Mouse (Mus musculus): ENCODE results near the gene Ccdc124.
"Not testable (repeated sequence)": the region's sequence is repeated elsewhere in the genome, so short reads cannot be mapped to it uniquely, and the experiment has no call there.

The Ccdc124 gene

DNA sequence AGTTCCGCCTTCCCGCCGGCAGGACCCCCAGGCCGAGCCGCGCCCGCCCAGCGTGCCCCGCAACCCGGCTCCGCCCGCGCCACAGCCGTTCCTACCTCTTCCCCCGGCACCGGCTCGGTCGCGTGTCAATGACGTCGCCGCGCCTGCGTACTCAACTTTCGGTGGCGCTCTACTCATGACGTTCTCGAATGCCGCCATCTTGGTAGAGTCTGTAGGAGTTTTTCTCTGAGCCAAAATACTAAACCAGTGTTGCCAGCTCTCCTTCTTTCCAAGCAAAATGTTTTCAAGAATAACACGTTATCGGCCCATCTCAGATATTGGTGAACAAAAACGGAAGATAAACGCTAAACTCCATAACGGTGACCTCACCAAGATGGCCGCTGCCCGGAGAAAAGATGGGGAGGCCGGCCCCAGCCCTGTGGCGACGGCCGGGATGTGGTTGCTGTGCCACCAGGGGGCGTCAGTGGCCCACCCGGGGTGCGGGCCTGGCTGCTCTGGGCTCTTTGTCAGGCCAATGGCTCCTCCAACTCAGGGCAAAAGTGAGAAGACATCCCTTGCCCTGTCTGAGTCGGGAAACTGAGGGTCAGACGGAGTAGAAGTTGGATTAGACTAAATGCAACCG, at the start of gene Ccdc124:
Gene Ccdc124, minus strand, starts transcription at position 572 of the 622 bp plus-strand sequence.
- DNase-seq: peak; percentile 92 to 93

DNA sequence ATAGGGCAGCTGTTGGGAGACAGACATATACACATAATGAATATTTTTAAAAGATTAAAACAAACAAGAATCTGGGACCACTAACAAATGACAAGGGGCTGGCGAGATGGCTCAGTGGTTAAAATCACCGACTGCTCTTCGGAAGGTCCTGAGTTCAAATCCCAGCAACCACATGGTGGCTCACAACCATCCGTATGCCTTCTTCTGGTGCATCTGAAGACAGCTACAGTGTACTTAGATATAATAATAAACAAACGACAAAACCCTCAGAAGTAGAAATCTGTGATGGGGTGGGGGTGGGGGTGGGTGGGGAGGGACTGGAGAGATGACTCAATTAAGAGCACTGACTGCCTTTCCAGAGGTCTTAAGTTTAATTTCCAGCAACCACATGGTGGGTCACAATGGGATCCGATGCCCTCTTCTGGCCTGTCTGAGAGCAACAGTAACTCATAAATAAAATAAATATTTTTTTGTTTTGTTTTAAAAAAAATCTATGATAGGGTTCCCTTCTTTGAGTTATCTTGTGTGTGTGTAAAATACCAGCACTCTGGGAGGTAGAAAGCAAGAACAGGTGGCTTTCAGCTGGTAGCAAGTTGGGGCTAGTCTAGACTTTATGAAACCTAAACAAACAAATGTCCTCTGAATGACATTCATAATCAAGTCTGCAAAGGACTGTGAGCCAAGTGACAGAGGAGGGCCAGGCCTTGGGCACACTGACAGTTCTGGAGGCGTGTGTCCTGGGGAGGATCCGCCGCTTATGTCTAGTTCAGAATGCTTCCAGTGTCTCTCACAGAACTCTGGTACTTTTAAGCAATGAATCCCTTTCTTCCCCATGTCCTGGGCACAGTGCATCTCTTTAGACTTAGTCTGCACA, 46.6 kb upstream of the Ccdc124 start:
- DNase-seq: no peak

DNA sequence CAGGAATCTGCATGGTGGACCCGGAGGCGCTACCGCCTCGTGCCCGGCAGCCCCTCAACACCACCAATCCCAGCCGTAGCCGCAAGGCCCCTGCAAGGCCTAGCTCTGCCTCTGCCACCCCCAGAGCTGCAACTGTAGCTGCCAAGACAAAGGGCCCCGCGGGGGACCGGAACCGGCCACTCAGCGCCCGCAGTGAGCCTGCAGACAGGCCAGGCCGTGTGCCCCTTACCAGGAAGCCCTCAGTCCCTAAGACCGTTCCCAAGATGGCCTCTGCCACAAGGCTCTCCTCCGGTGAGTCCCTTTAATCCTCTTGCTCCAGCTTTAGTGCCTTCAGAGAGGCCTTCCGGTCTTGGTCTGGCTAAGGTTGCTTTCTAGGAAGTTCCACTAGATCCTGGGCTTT, 41.0 kb upstream of the Ccdc124 start:
- DNase-seq: no peak

DNA sequence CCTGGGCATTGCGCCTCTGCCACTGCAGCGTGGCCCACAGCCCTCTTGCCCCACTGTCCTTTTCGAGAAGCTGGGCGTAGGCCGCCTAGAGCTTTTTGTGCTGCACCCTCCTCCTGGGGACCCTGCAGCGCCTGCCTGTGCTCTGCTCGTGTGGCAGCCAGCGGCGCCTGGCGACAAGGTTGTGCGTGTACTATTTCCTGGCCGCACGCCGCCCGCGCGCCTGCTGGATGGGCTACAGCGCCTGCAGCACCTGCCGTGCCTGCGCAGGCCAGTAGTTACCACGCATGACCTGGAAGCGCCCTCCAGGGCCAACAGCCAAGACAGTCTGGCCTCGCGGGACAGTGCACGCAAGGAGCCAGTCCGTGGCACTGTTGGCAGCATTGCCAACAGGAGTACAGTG, 39.8 kb upstream of the Ccdc124 start:
- no peak for DNase-seq

DNA sequence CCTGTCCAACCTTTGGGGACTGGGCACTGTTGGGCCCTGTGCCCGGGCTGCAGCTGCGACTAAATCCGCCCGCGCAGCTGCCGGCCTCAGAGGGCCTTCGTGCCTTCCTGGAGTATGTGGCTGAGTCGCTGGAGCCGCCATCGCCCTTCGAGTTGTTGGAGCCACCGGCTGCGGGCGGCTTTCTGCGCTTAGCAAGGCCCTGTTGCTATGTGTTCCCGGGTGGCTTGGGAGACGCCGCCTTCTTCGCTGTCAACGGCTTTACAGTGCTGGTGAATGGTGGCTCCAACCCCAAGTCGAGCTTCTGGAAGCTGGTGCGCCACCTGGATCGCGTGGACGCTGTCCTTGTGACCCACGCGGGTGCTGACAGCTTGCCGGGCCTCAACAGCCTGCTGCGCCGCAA, 39.2 kb upstream of the Ccdc124 start:
- no peak for DNase-seq

DNA sequence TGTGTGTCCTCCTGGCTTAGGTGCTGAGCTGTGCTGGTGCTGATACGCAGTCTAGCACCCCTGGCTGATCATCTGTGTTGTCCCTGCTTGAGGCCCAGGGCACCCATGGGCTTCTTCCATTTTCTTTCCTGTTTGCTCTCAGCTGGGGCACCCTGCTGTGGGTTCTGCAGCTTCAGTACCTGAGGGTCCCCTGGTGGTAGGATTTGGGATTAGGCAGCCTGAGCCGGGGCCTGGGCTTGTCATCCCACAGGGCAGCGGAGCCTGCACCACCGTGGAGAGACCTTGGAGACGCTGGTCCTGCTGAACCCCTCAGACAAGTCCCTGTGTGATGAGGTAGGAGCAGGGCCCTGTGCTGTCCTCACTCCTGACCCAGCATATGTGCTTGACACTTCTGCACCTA, 37.9 kb upstream of the Ccdc124 start:
- DNase-seq: no peak

DNA sequence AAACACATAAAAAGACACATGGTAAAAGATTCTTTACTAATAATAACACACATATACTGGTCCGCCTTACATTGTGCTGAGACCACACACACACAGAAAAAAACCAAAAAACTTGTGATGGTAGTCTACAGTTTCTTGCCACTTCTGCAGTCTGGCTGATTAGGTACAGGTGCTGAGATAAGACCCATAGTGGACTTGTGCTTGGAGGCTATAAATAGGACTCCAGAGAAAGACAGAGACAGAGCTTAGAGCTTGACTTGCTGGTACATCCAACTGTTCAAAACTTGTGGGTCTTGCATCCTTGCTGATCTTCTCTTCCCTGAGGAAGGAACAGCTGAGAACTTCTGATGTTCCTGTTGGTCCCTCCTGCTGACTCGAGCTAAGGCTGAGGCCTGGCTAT, 33.8 kb upstream of the Ccdc124 start:
- no peak for DNase-seq

DNA sequence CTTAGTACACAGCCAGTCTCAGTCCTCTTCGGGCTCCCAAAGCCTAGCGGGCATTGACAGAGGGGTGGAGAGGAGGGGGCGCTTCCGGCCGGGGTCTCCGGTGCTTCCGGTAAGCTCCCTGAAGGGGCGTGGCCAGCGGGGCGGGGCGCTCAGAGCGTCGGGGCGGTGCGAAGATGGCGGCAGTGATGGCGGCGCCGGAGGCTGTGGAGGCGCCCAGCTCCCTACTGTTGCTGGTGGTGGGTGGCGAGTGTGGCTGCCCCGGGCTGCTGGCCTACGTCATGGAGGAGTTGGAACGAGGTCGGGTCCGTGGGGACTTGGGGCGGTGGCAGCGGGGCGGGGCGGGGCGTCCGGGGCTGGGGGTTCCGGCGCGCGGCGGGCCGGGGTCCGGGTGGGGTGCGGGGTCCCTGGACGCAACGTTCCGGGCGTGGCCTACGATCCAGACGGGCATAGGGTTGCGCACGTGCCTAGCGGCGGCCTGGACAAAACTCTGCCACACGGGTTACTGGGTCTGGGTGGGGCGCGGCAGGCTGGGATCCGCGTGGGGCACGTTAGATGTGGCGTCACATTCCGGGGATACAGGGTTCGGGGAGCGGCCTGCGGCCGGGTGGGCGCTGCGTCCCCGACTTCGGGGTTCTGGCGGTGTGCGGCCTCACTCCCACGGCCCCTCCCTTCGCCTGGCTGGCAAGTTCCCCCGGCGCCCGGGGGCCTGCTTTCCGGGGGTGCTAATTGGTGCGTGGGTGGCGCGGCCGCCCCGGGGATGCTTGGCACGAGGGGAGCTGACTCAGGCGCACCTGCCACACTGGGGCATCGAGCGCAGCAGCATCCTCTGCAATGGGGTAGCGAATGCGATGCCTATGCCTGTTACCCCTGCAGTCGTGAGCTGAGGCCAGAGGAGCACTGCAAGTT, 32.3 kb upstream of the Ccdc124 start, which contains the start of gene Map1s:
Gene Map1s, plus strand, starts transcription at position 102 of the 906 bp plus-strand sequence.
- peak; percentile 90 to 91 for DNase-seq

DNA sequence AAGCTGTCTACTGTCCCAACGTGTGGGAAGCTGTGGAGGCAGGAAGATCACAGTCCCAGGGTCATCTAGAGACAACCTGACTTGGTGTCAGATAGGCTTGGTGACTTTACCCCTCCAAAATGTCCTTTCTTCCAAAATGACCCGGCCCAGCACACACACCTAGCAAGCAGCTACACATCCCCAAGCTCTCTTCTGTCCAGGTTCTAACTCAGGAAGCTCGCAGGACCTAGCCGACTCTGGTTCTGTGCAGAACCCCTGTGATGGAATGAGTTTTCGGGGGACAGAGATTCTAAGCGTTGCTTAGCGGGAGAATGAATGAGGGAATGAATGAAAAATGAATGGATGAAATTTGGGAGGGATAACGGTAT, 31.7 kb upstream of the Ccdc124 start:
- no peak for DNase-seq

DNA sequence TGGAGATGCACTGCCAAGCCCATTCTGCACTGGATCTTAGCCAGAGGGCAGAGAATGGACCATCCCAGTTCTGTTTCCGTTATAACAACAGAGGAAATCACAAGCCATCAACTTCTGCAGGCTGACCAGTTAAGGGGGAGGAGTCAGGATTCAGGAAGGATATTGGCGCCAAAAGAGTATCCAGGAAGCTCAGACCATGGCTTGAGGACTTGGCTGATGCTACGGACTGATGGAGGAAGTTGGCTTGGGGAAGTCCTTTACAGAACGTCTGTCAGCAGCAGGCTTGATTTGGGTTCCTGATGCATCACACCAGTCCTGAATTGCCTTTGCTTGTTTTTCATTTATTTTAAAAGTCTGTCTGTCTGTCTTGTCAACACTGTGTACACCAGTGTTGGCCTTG, 30.8 kb upstream of the Ccdc124 start:
- DNase-seq: no peak

DNA sequence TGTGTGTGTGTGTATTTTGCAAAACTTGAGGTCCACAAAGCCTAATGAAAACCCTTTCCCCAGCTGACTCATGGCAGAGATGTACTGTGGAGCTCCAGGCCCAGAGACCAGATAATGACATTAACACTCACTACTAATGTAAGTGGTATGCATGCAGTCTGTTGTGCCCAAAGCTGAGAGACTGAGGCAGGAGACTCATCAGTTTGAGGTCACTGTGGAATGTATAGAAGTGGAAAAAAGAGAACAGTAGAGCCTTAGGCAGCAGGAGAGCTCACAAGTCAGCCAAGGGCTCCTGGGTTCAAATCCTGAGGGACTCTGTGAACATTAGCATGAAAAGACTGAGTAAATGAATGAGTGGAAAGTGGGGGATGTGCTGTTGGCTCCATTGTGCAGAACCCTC, 29.8 kb upstream of the Ccdc124 start:
- DNase-seq: no peak

DNA sequence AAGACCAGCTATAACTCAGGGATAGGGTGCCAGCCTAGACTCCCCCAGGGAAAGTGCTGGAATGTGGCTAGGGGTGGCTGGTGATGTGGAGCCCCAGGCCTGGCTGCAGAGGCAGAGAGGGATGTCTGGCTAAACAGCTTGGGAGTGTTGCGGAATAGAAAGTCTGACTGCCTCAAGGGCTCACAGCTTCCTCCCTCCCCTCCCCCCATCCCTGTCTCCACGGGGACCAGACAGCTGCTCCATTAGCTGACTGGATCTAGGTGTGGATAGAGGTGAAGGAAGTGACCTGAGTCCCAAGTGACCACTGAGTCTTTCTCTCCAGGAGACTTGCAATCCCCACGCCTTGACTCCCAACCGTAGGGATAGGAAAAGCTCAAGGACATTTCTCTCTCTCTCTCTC, 29.4 kb upstream of the Ccdc124 start:
- DNase-seq: no peak

DNA sequence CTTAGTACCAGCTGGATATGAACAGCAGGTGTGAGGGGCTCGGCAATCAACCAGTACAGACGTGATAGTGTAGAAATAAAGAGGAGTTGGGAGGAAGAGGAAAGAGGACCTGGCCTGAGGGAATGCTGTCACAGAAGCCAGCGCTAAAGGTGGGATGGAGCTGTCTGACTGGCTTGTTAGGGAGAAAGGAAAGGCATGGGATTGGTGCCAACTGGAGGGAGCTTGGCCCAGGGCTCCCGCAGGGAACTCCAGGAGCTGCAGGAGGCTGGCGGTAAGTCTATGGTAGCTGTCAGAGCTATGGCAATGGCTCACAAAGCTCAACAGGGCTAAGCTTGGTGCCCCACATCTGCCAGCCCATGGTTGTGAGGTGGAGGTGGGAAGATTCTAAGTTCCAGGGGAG, 28.5 kb upstream of the Ccdc124 start:
- no peak for DNase-seq

DNA sequence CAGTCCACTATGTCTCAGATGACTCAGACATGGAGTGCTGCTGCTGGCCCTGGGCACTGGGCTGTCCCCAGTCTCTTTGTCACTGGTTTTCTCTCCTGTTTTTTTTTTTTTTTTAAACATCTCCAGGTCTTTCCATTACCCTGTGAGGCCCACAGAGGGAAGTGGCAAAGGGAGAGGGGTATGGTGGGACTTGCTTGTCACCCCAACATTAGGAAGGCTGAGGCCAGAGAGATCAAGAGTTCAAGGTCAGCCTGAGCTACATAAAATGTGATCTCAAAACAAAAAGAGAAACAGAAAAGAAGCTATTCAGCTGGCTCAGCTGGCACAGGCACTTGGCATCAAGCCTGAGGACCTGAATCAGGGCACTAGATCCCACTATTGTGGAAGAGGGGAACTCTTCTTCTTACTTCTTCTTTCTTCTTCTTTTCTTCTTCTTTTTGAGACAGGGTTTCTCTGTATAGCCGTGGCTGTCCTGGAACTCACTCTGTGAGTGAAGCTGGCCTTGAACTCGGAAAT, 27.2 kb upstream of the Ccdc124 start:
- DNase-seq: no peak

DNA sequence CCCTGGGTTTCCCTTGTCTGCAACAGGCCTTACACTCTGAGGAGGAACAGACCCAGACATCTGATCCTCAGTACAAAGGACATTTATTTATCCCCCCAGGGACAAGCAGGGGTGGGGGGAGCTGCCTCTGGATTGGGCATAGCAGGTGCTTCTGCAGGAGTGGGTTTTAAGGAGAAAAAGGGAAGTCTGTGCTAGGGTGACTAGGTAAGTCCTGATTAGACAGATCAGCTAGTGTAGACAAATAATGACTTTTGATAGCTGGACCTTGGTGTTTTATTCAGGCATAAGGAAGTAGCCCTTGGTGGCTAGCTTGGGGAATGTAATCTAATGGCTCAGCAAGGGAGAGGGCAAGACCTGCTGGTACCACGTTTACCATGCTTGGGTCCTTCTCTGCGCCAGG, 25.5 kb upstream of the Ccdc124 start:
- no peak for DNase-seq

DNA sequence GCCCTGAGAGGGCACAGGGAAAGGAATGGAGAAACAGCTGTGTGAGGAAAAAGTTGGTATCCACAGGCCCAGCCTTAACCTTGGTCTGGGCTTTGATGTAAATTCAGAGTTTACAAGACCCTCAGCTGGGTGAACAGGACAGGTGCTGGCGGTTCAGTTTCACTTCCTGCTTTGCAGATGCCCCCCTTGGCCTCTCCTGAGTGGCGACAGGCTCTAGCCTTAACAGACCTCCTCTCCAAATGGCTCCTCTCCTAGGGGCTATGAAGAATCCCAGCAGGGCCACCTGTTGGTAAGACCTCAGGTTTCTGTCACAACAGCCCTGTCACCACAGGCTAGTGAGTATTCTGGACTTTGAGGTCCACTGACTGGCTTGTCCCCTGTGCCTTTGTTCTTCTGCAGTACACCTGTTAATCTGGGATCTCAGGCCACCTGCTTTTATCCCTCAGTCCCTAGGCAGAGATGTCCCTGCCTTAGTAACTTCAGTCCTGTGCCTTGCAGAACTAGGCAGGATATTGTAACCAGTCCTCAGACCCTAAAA, 25.0 kb upstream of the Ccdc124 start:
- no peak for DNase-seq

DNA sequence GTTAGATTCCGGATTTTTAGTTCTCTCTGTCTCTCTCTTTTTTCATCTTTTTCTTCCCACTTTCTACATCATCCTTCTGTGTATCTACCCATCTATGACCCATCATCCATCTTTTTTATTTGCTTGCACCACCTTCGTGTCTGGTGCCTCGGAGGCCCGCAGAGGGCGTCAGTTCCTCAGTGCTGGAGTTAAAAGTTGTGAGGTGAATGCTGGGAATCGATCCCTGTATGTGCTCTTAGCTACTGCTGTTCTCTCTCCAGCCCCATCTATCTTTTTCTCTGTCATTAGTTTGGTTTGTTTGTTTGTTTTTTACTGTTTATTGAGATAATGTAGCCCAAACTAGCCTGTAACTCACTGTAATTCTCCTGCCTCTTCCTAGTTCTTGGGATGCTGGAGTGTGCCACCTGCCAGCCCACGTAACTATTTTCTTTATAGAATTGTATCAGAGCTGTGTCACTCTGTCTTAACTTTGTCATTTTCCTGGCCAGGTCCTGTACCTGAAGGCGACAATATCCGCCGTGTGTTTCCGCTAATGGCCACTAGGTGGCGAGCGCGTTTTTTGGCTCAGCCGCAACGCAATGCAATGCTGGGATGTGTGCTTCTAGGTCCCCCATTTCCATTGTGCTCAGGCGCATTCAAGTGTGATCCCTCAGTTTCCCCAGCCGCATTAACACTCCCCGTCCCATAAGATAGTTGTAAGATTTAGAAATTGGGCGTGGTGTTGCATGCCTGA, 24.1 kb upstream of the Ccdc124 start:
- peak; percentile 83 to 86 for DNase-seq

DNA sequence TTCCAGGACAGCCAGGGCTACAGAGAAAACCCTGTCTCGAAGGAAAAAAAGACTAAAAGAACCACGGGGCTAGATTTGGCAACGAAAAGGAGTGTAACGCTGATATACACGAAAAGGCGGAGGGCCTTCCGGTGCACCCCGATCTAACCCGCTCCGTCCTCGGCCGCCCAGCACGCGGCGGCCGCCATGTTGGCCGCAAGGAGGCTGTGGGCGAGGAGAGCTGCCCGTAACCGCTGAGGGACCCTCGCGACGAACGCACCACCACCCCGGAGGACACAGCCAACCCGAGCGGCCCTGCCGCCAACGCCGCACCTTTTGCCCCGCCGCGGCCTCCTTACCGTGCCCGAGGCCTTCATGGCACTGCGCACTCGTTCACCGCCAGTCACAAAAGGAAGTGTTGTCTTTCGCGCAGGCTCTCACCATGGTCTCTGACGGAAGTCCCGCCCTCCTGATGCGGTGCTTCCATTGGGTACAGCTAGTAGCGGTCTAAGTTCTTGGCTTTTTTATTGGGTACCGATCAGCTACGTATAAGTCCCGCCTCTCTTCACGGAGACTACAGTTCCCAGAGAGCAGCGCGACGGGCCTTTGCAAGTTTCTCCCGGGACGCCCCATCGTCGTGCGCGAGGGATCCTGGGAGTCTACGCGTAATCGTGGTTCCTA, 23.4 kb upstream of the Ccdc124 start, which contains the start of gene Rpl18a:
Gene Rpl18a, minus strand, starts transcription at position 392 of the 660 bp plus-strand sequence.
- peak; percentile 90 to 95 for DNase-seq

DNA sequence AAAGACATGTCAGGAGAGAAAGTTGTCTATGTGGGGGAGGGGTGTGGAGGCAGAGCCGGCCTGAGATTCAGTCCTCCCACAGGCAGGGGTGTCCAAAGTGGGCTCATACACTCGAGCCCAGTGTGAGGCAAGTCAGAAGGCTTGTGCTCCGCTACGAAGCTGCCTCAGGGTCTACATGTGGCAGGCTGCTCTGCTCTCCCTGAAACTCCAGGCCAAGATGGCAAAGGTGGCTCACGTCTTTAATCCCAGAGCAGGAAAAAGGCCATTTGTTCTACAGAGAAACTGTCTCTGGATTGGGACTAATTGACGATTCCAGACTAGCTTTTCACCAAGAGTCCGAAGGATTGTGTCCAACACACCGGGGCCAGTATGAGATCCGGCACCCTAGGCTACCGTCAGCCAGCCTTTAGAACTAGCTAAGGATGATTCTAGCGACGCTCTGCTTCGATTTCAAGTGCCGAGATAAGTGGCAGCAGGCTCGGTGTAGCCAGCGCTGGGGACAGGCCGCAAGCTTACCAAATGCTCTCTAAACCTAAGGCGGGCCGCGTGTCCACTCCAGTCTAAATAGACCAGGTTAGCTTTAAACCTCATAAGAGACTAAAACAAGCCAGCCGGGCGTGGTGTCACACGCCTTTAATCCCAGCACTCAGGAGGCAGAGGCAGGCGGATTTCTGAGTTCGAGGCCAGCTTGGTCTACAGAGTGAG, 22.7 kb upstream of the Ccdc124 start:
- DNase-seq: no peak

DNA sequence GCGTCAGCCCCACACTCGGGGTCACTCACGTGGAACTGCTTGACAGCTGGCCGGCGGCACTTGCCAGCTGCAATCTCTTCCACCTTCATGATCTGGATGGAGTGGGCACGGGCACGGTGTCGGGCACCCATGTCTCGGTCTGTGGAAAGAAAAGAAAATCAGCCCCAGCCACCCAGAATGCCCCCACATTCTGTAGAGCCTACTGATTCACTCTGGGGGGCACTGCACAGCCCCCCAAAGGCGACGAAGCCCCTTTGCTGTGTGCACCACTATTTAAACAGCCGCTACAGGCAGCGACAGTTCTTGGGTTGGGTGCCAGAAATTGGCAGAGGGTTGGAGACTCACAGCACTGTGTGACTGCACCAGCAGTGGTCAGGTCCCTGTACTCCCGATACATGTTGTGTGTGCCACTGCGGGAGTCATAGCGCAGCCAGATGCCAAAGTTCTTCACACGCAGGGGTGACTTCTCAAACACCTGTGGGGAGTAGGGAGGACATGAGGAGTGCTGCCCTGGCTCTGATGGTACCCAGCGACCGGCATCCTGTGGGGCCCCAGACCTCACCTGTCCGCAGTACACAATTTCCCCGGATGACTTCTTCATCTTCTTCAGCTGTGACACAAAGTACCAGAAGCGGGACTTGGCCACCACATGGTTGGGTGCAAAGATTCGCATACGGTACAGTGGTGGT, 22.0 kb upstream of the Ccdc124 start:
- not testable (repeated sequence) for DNase-seq
